Mouse (Mus musculus) cerebellum, adult 11-12 months (tissue): ENCODE measurements around the gene Haus7.
"Not testable (repeated sequence)": the region's sequence is repeated elsewhere in the genome, so short reads cannot be mapped to it uniquely, and the experiment has no call there.

Source experiments
- DNase-seq: peaks from one replicate; pipeline ENCODE4 v3.0.0; 2022

Haus7 gene

DNA sequence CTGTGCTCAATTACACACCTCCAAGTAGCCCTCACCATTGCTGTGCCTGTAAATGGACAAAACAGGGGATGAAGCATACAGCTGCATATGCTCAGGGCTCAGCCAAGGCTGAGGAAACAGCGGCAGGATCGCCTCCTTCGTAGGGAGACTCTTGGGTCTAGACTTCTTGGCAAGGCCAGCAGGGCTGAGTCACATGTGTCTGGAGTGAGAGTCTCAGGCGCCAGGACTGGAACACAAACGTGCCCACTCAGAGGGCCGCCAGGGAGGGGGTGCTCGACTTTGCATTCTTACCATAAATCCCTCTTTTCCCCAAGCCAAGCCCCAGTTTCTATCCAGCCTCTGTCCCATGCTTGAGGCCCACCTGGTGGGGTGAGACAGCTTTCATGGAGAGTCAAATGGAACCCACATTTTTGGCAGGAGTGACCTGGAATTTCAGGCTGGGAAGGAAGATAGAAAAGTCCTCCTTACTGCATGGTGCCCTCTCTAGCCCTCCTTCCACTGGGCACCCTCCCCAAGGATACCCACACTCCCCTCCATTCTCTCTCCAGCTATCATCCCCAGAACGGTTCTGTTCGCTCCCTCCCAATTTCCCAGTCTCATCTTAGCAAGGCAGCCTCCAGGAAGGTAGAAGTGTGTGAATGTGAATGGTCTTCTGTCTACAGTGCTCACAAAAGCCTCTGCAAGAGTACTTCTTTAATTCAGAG lies 6.8 kb upstream of the Haus7 start:
- no peak for DNase-seq

DNA sequence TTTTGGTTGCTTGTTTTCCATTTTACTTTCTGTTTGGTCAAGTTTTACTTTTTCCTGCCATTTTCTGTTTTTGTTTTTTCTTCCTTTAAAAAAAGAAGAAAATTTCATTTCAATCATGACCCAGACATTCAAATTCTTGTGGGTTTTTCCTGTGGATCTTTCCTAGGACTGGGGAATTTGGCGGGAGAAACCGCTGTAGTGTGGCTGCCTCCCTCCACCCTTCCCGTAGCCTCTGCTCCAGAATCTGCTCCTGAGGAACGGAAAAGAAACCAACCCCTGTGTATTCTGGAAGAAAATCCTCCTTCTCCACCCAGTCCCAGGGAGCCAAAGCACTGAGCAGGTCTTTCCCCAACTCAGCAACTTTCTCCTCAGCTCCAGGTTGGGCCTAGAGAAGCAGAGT lies 1.9 kb upstream of the Haus7 start:
- no peak for DNase-seq

DNA sequence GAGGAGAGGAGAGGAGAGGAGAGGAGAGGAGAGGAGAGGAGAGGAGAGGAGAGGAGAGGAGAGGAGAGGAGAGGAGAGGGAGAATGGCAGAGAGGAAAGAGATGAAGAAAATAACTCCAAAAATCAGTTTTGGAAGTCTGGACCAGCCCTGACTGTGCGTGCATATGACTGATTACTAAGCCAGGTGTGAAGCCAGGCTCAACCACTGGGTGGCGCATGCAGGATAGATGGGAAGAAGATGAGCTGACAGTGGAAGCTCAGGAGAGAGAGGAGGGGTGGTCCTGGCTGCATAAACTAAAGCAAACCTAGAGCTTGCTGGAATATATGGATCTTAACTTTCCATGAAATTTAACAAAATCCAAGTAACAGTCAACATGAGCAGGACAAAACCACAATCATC lies 6.9 kb downstream of the Haus7 start:
- DNase-seq = peak; percentile 42

GRCm38 (mm10) chrX:73441428-73441827 lies 17.4 kb downstream of the Haus7 start:
- no peak for DNase-seq

DNA sequence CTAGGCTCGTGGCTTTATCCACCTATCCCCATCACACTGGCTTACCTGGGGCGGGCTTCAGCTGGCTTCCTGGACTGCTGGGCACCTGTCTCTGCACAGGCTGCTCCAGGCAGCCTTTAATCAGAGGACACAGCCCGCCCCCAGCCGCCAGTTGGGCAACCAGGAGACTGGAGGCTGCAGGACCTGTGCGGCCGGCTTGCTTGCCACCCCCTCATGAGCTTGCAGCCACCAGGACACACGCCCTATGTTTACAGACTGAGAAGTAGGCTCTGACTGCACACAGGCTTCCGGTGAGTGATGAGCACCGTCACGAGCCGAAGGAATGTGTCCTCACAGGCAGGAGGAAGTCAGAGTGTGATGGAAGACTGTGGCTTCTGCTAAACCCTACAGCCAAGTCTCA lies 23.6 kb downstream of the Haus7 start, which contains the start of gene Trex2:
Trex2 (minus strand) TSS at position 93 of the 400 bp plus-strand sequence.
- no peak for DNase-seq

- DNase-seq = no peak
Observed at GRCm38 (mm10) chrX:73432850-73433249, 26.0 kb downstream of the Haus7 start.

- DNase-seq = no peak
Observed at GRCm38 (mm10) chrX:73430036-73430435, 28.8 kb downstream of the Haus7 start.

GRCm38 (mm10) chrX:73412767-73413166 lies 46.1 kb downstream of the Haus7 start:
- no peak for DNase-seq

GRCm38 (mm10) chrX:73410880-73411517 lies 47.8 kb downstream of the Haus7 start, which contains the start of gene Zfp92:
TSS of gene Zfp92 (plus strand) at chrX:73411096.
- no peak for DNase-seq

DNA sequence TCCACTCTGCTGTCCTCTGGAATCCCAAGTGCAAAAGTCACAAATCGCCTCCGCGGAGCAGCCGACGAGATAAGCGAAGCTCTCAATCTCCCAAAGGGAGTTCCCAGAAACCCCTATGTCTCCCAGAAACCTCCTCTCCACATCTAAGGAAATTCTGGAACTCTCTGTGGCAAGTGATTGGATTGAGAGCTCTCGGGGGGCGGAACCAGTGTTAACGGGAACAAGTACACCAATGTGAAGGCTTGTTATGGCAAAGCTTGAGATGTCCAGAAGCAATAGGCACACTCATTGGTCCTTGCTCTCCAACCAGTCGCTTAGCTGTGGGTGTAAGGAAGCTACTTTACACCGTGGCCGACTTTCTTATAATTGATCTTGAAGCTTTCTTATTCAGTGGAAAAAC lies 57.2 kb downstream of the Haus7 start:
- no peak for DNase-seq

GRCm38 (mm10) chrX:73400951-73401350 lies 57.9 kb downstream of the Haus7 start:
- DNase-seq = no peak

DNA sequence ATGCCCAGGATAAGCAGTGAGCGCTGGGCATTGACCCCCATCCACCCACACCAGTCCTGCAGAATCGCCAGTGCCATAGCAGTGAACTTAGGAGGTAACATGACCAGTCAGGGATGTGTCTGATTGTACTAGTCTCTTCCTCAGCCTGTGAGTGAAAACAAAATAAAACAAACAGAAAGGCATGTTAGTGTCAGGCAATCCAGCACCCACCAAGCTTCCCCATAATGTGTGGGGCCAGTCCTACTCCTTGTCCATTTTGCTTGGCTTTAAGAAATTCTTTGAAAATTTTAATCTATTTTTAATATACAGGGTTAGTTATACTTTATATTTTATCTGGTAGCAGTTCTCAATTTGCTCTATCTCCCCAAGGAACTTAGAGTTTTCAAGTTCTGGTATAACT lies 60.2 kb downstream of the Haus7 start, which contains the start of gene Gm18336:
Gm18336 (minus strand) TSS at position 101 of the 400 bp plus-strand sequence.
- DNase-seq = not testable (repeated sequence)

GRCm38 (mm10) chrX:73396446-73396845 lies 62.4 kb downstream of the Haus7 start:
- DNase-seq = no peak

GRCm38 (mm10) chrX:73391481-73391880 lies 67.4 kb downstream of the Haus7 start:
- no peak for DNase-seq
